Mouse (Mus musculus) heart, postnatal 0 days (tissue): Measurements from ENCODE around the gene Angel1. TPM values are rescaled to one million over a fixed set of nuclear protein-coding genes. Genes with fewer than 3 reads are reported as not detected.

Source experiments
- ATAC-seq: fragments of 200-750 bp; cut with Nextera tagmentation; 2 replicates; pipeline ENCODE4 v1.8.0; 2017; ENCODE audit warnings: low read depth, moderate number of reproducible peaks, moderate library complexity; ENCODE audit not compliant: insufficient read depth
- DNase-seq: peaks from one replicate; pipeline ENCODE4 v3.0.0-alpha.2; 2016; ENCODE audit warnings: low spot score
- H3K27ac ChIP-seq: fragments of 300-500 bp; sonication (generic); 2 replicates; pipeline ENCODE4 v1.5.1; 2014; ENCODE audit warnings: low read depth, mild to moderate bottlenecking
- H3K27me3 ChIP-seq: fragments of 300-500 bp; sonication (generic); 2 replicates; pipeline ENCODE4 v1.6.1; 2014; ENCODE audit warnings: low read length, mixed read lengths; ENCODE audit not compliant: control insufficient read depth, insufficient read depth
- H3K36me3 ChIP-seq: fragments of 300-500 bp; sonication (generic); replicated peaks from 2 replicates; pipeline ENCODE4 v1.6.1; 2014; ENCODE audit warnings: low read length, mixed read lengths; ENCODE audit not compliant: control insufficient read depth, insufficient read depth
- H3K4me1 ChIP-seq: fragments of 300-500 bp; sonication (generic); 2 replicates; pipeline ENCODE4 v1.6.1; 2014; ENCODE audit warnings: antibody characterized with exemption; ENCODE audit not compliant: control insufficient read depth, insufficient read depth
- H3K4me2 ChIP-seq: fragments of 300-500 bp; sonication (generic); 2 replicates; pipeline ENCODE4 v1.6.1; 2014; ENCODE audit warnings: low read depth, mild to moderate bottlenecking, low read length, moderate library complexity
- H3K4me3 ChIP-seq: fragments of 300-500 bp; sonication (generic); 2 replicates; pipeline ENCODE4 v1.5.1; 2014; ENCODE audit warnings: low read depth, low read length
- H3K9ac ChIP-seq: fragments of 300-500 bp; sonication (generic); replicated peaks from 2 replicates; pipeline ENCODE4 v1.6.1; 2014; ENCODE audit warnings: low read depth, low read length, mixed read lengths
- H3K9me3 ChIP-seq: fragments of 300-500 bp; sonication (generic); replicated peaks from 2 replicates; pipeline ENCODE4 v1.6.1; 2016; ENCODE audit warnings: low read length; ENCODE audit not compliant: control insufficient read depth
- CTCF ChIP-seq: IDR thresholded peaks from 2 replicates; pipeline ENCODE4 v1.5.1; 2016; ENCODE audit warnings: antibody characterized with exemption, control low read depth, low read depth
- EP300 ChIP-seq: IDR thresholded peaks from 2 replicates; pipeline ENCODE4 v1.6.1; 2016; ENCODE audit warnings: antibody characterized with exemption, low read depth
- WGBS: fragments of 180-500 bp; shearing (Covaris S2); extraction: QIAGEN DNeasy Blood & Tissue Kit; methylation state at CpG from one replicate; pipeline ENCODE4 v1.1.7; 2014; 5-methylcytosine and 5-hydroxymethylcytosine counted together
- polyA plus RNA-seq: library from polyadenylated mRNA; unstranded; fragments of >200 nt; fragmentation: Nextera tagmentation; extraction: Ambion mirVana; gene quantifications from 2 replicates; pipeline ENCODE4 v1.2.1, GENCODE M21; 2015
- total RNA-seq: library from RNA; depleted of rRNA; stranded (reverse); fragments of >200 nt; gene quantifications from 2 replicates; pipeline ENCODE4 v1.2.3, GENCODE M21; 2014; ENCODE audit warnings: low replicate concordance

Gene Angel1
- total and polyA plus RNA-seq, 2 experiments from 2014 or later: 2.2 to 4.4 TPM

- Histone ChIP-seq H3K27ac (peak within 1 kb of the TSS; percentile 76), H3K36me3 (no peaks in the 10 kb centered on the region), H3K4me1 (0 out of 2 replicates have a peak, but pooled peaks cover 10% of the 10 kb centered on the region), H3K27me3 (no peaks in the 10 kb centered on the region), H3K9me3 (no peaks in the 10 kb centered on the region), H3K9ac (peak within 1 kb of the TSS; percentile 69), H3K4me3 (peak within 1 kb of the TSS; percentile 83), H3K4me2 (peak within 1 kb of the TSS; percentile 98)
- no peak for TF ChIP-seq CTCF
- TF ChIP-seq EP300: no peak
- DNase-seq (no peak), ATAC-seq (peak; percentile 77)
- under 1% methylated on average over 78 of the region's 94 CpGs for WGBS
Measured at GRCm38 (mm10) chr12:86678591-86679545, 47.4 kb downstream of the Angel1 start, which contains the start of gene Vash1. TSS of gene Vash1 (plus strand) at chr12:86678700.

GRCm38 (mm10) chr12:86672507-86672906 lies 53.8 kb downstream of the Angel1 start:
- ATAC-seq (no peak), DNase-seq (no peak)
- Histone ChIP-seq H3K27me3 (no peaks in the 10 kb centered on the region), H3K4me3 (no peak overlapping the region), H3K27ac (no peak overlapping the region), H3K36me3 (no peaks in the 10 kb centered on the region), H3K9me3 (no peaks in the 10 kb centered on the region), H3K4me1 (no peaks in the 10 kb centered on the region), H3K4me2 (no peak overlapping the region), H3K9ac (no peak overlapping the region)
- WGBS: 31% methylated on average over 5 of the region's 5 CpGs
- TF ChIP-seq EP300: no peak
- no peak for TF ChIP-seq CTCF

- H3K9ac ChIP-seq: no peak overlapping the region
- TF ChIP-seq EP300 (no peak), CTCF (no peak)
- no peaks in the 10 kb centered on the region for H3K36me3 ChIP-seq
- H3K4me1 ChIP-seq: no peaks in the 10 kb centered on the region
- H3K9me3 ChIP-seq: no peaks in the 10 kb centered on the region
- no peak overlapping the region for H3K27ac ChIP-seq
- no peak overlapping the region for H3K4me2 ChIP-seq
- DNase-seq: no peak
- ATAC-seq: peak; percentile 47; the same call in 1 of the 2 replicates
- no peak overlapping the region for H3K4me3 ChIP-seq
- no peaks in the 10 kb centered on the region for H3K27me3 ChIP-seq
- 55% methylated on average over 4 of the region's 4 CpGs for WGBS
Measured at GRCm38 (mm10) chr12:86672105-86672504, 54.2 kb downstream of the Angel1 start.

GRCm38 (mm10) chr12:86668404-86668803 lies 57.9 kb downstream of the Angel1 start:
- 77% methylated on average over 2 of the region's 2 CpGs for WGBS
- DNase-seq: no peak
- H3K27me3 ChIP-seq: no peaks in the 10 kb centered on the region
- no peaks in the 10 kb centered on the region for H3K9me3 ChIP-seq
- TF ChIP-seq EP300: no peak
- no peak for TF ChIP-seq CTCF
- no peak overlapping the region for H3K4me2 ChIP-seq
- no peaks in the 10 kb centered on the region for H3K36me3 ChIP-seq
- H3K27ac ChIP-seq: no peak overlapping the region
- H3K4me1 ChIP-seq: no peaks in the 10 kb centered on the region
- ATAC-seq: no peak
- no peak overlapping the region for H3K9ac ChIP-seq
- H3K4me3 ChIP-seq: no peak overlapping the region

- Histone ChIP-seq H3K4me3 (no peak overlapping the region), H3K27me3 (no peaks in the 10 kb centered on the region), H3K9me3 (no peaks in the 10 kb centered on the region), H3K4me2 (no peak overlapping the region), H3K36me3 (no peaks in the 10 kb centered on the region), H3K4me1 (no peaks in the 10 kb centered on the region), H3K9ac (no peak overlapping the region), H3K27ac (no peak overlapping the region)
- DNase-seq (no peak), ATAC-seq (no peak)
- 53% methylated on average over 3 of the region's 3 CpGs for WGBS
- peak; percentile 50 for TF ChIP-seq CTCF
- TF ChIP-seq EP300: no peak
Measured at GRCm38 (mm10) chr12:86665656-86666055, 60.6 kb downstream of the Angel1 start.
